Mouse (Mus musculus) frontal cortex, adult 2 months (tissue): ENCODE measurements at regions not wholly inside any gene's neighbourhood (a gene's known extent, or its start where the extent isn't known, plus 50 kb on each side); places are given as distances from the start of the nearest gene placed in this dataset.
"Not testable (repeated sequence)": the region's sequence is repeated elsewhere in the genome, so short reads cannot be mapped to it uniquely, and the experiment has no call there.

ENCODE experiments used
- DNase-seq, 2 experiments: peaks; one replicate each; pipeline ENCODE4 v3.0.0; 2022; ENCODE audit warnings: low spot score in 1 of 2; ENCODE audit errors: extremely low spot score in 1 of 2

GRCm38 (mm10) chr14:88092967-88093366 is 378.2 kb downstream of the Pcdh20 start:
- DNase-seq = no peak

- no peak for DNase-seq
These were observed 386.3 kb downstream of the Pcdh20 start for GRCm38 (mm10) chr14:88084854-88085253.

- no peak for DNase-seq
These were observed 398.2 kb downstream of the Pcdh20 start for GRCm38 (mm10) chr14:88072880-88073468.

GRCm38 (mm10) chr14:88047586-88047985 is 423.6 kb downstream of the Pcdh20 start:
- DNase-seq = not testable (repeated sequence)

- DNase-seq = no peak
These were observed 457.3 kb downstream of the Pcdh20 start for GRCm38 (mm10) chr14:88013882-88014281.

- no peak for DNase-seq
These were observed 458.0 kb downstream of the Pcdh20 start for GRCm38 (mm10) chr14:88013186-88013585.

- peak in 1 of 2 experiments; percentile 2 for DNase-seq
These were observed 474.6 kb downstream of the Pcdh20 start for GRCm38 (mm10) chr14:87996561-87996960.
